In genomic region chr17:25809606-25810340, GRCm38 (mm10) we compare ENCODE assay signal across 8 mouse cellular contexts. TPM values are rescaled to one million over a fixed set of nuclear protein-coding genes. Genes with fewer than 3 reads are reported as not detected.
A peak's percentile ranks its signal among the peaks of the same experiment; 100 is the strongest.
DNase-seq lines count a peak whose midpoint lies in the region; ATAC-seq and TF ChIP-seq lines count a peak whose summit lies in the region.

No protein-coding gene starts in this region.

- no peak for DNase-seq in kidney, adult 8-10 months
- peak; percentile 89 for DNase-seq in brain, adult 2 months (ENCODE audit: low read depth, low spot score)
- no peak for DNase-seq in embryonic facial prominence, embryonic 10.5 days (ENCODE audit: low spot score)
- no peak for DNase-seq in limb, embryonic 10.5 days (ENCODE audit: low spot score)
- DNase-seq in adipocyte (ENCODE audit: low spot score): no peak
- DNase-seq in c-Kit-positive CD71-positive TER-119-positive erythroid progenitor cells, embryonic 14.5 days (ENCODE audit: low spot score): no peak

- no peak for TF ChIP-seq CTCF in small intestine, adult 2 months (IDR thresholded peaks at IDR 0.05; ENCODE audit: extremely low read depth, insufficient read length, insufficient replicate concordance, low read depth, low read length)

- 7% methylated on average over 25 of the region's 25 CpGs for WGBS in kidney, embryonic 14.5 days
- WGBS in embryonic facial prominence, embryonic 10.5 days: 10% methylated on average over 25 of the region's 25 CpGs
- WGBS in limb, embryonic 10.5 days: 10% methylated on average over 25 of the region's 25 CpGs
- 11% methylated on average over 25 of the region's 25 CpGs for WGBS in small intestine, adult 2 months

- H3K36me3 ChIP-seq in kidney, embryonic 14.5 days (ENCODE audit: control insufficient read depth, insufficient read depth, low read length): no peaks in the 10 kb centered on the region
- no peaks in the 10 kb centered on the region for H3K36me3 ChIP-seq in embryonic facial prominence, embryonic 10.5 days (replicated peaks)
- no peaks in the 10 kb centered on the region for H3K36me3 ChIP-seq in limb, embryonic 10.5 days
- no peaks in the 10 kb centered on the region for H3K36me3 ChIP-seq in small intestine, adult 2 months (ENCODE audit: control insufficient read depth, insufficient read depth, low read length)

- no peak for TF ChIP-seq POLR2A in small intestine, adult 2 months (IDR thresholded peaks at IDR 0.05; ENCODE audit: low read depth, low read length)

- peak overlapping the region; percentile 99 for H3K4me2 ChIP-seq in kidney, embryonic 14.5 days (replicated peaks; ENCODE audit: low read depth, low read length)

- peak overlapping the region; percentile 63 for H3K9ac ChIP-seq in kidney, embryonic 14.5 days (ENCODE audit: low read depth, low read length)

- peaks cover 12% of the 10 kb centered on the region for H3K4me1 ChIP-seq in kidney, embryonic 14.5 days (ENCODE audit: control insufficient read depth, insufficient read depth, low read length)
- peaks cover 34% of the 10 kb centered on the region for H3K4me1 ChIP-seq in embryonic facial prominence, embryonic 10.5 days
- peaks cover 26% of the 10 kb centered on the region for H3K4me1 ChIP-seq in limb, embryonic 10.5 days
- peaks cover 3% of the 10 kb centered on the region for H3K4me1 ChIP-seq in small intestine, adult 2 months (ENCODE audit: control insufficient read depth, insufficient read depth, insufficient read length, low read length)

- no peaks in the 10 kb centered on the region for H3K9me3 ChIP-seq in kidney, embryonic 14.5 days (ENCODE audit: control insufficient read depth, low read length)
- no peaks in the 10 kb centered on the region for H3K9me3 ChIP-seq in embryonic facial prominence, embryonic 10.5 days
- no peaks in the 10 kb centered on the region for H3K9me3 ChIP-seq in limb, embryonic 10.5 days (replicated peaks)

- peaks cover 27% of the 10 kb centered on the region for H3K27me3 ChIP-seq in kidney, embryonic 14.5 days (ENCODE audit: control insufficient read depth, insufficient read depth, low read length)
- peaks cover 70% of the 10 kb centered on the region for H3K27me3 ChIP-seq in embryonic facial prominence, embryonic 10.5 days (replicated peaks; ENCODE audit: low read depth, poor library complexity, severe bottlenecking)
- peaks cover 76% of the 10 kb centered on the region for H3K27me3 ChIP-seq in limb, embryonic 10.5 days (ENCODE audit: low read depth, poor library complexity, severe bottlenecking)
- H3K27me3 ChIP-seq in small intestine, adult 2 months (ENCODE audit: control insufficient read depth, insufficient read depth, low read length): peaks cover 16% of the 10 kb centered on the region

- no peak overlapping the region for H3K27ac ChIP-seq in kidney, embryonic 14.5 days (ENCODE audit: low read depth, low read length)
- H3K27ac ChIP-seq in embryonic facial prominence, embryonic 10.5 days (replicated peaks): peak overlapping the region; percentile 86
- H3K27ac ChIP-seq in limb, embryonic 10.5 days: peak overlapping the region; percentile 70
- H3K27ac ChIP-seq in small intestine, adult 2 months (ENCODE audit: insufficient read depth, low read depth, low read length): no peak overlapping the region

- ATAC-seq in kidney, embryonic 14.5 days (ENCODE audit: low FRiP score, low TSS enrichment): peak; percentile 41; the same call in 1 of the 2 replicates

- H3K4me3 ChIP-seq in kidney, embryonic 14.5 days (ENCODE audit: low read length): peak overlapping the region; percentile 68
- peak overlapping the region; percentile 82 for H3K4me3 ChIP-seq in embryonic facial prominence, embryonic 10.5 days
- peak overlapping the region; percentile 77 for H3K4me3 ChIP-seq in limb, embryonic 10.5 days
- peak overlapping the region; percentile 59 for H3K4me3 ChIP-seq in small intestine, adult 2 months (ENCODE audit: low read depth, low read length)

RNA-seq across cellular contexts. Expression of gene Fbxl16, which starts 0.9 kb away (rescaled TPM):
- polyA plus RNA-seq in kidney, embryonic 14.5 days (2014; fragmentation: Nextera tagmentation; extraction: Ambion mirVana): 1.1 and 1.3 TPM in 2 replicates
- polyA plus RNA-seq in embryonic facial prominence, embryonic 10.5 days (2016; fragmentation: Nextera tagmentation; extraction: Ambion mirVana): 5.0 and 5.1 TPM in 2 replicates
- polyA plus RNA-seq in limb, embryonic 10.5 days (2016; fragmentation: Nextera tagmentation; extraction: Ambion mirVana): 1.0 and 1.5 TPM in 2 replicates
- 3.1 and 3.7 TPM in 2 replicates for polyA plus RNA-seq in small intestine, adult 2 months (2012; rRNA removed)

RNA-seq across cellular contexts. Expression of gene Metrn, which starts 12.8 kb away (rescaled TPM):
- polyA plus RNA-seq in kidney, embryonic 14.5 days (2014; fragmentation: Nextera tagmentation; extraction: Ambion mirVana): 8.2 and 28.6 TPM in 2 replicates
- 118 and 137 TPM in 2 replicates for polyA plus RNA-seq in embryonic facial prominence, embryonic 10.5 days (2016; fragmentation: Nextera tagmentation; extraction: Ambion mirVana)
- polyA plus RNA-seq in limb, embryonic 10.5 days (2016; fragmentation: Nextera tagmentation; extraction: Ambion mirVana): 87.5 and 112 TPM in 2 replicates
- 28.2 and 31.9 TPM in 2 replicates for polyA plus RNA-seq in small intestine, adult 2 months (2012; rRNA removed)

RNA-seq across cellular contexts. Expression of gene Wdr24, which starts 13.7 kb away (rescaled TPM):
- polyA plus RNA-seq in kidney, embryonic 14.5 days (2014; fragmentation: Nextera tagmentation; extraction: Ambion mirVana): 21.4 and 32.0 TPM in 2 replicates
- polyA plus RNA-seq in embryonic facial prominence, embryonic 10.5 days (2016; fragmentation: Nextera tagmentation; extraction: Ambion mirVana): 31.0 and 31.4 TPM in 2 replicates
- 31.6 and 32.0 TPM in 2 replicates for polyA plus RNA-seq in limb, embryonic 10.5 days (2016; fragmentation: Nextera tagmentation; extraction: Ambion mirVana)
- polyA plus RNA-seq in small intestine, adult 2 months (2012; rRNA removed): 18.2 and 40.0 TPM in 2 replicates

RNA-seq across cellular contexts. Expression of gene AC134908.4, which starts 14.3 kb away (rescaled TPM):
- not detected in 2 replicates for polyA plus RNA-seq in kidney, embryonic 14.5 days (2014; fragmentation: Nextera tagmentation; extraction: Ambion mirVana)
- polyA plus RNA-seq in embryonic facial prominence, embryonic 10.5 days (2016; fragmentation: Nextera tagmentation; extraction: Ambion mirVana): 0.95 and 1.0 TPM in 2 replicates
- polyA plus RNA-seq in limb, embryonic 10.5 days (2016; fragmentation: Nextera tagmentation; extraction: Ambion mirVana): 0.76 TPM in 1 of 2 replicates, not detected in the other
- polyA plus RNA-seq in small intestine, adult 2 months (2012; rRNA removed): 0.48 TPM in 1 of 2 replicates, not detected in the other

RNA-seq across cellular contexts. Expression of gene Fam173a, which starts 17.1 kb away (rescaled TPM):
- 90.2 and 111 TPM in 2 replicates for polyA plus RNA-seq in kidney, embryonic 14.5 days (2014; fragmentation: Nextera tagmentation; extraction: Ambion mirVana)
- polyA plus RNA-seq in embryonic facial prominence, embryonic 10.5 days (2016; fragmentation: Nextera tagmentation; extraction: Ambion mirVana): 62.3 and 67.8 TPM in 2 replicates
- polyA plus RNA-seq in limb, embryonic 10.5 days (2016; fragmentation: Nextera tagmentation; extraction: Ambion mirVana): 55.6 and 63.3 TPM in 2 replicates
- polyA plus RNA-seq in small intestine, adult 2 months (2012; rRNA removed): 70.7 and 135 TPM in 2 replicates

Comparison
In these comparisons a context has a peak if more than half of its experiments do, and no peak if none do; other contexts are left out.
1. H3K27ac ChIP-seq: peak in embryonic facial prominence, embryonic 10.5 days (single experiment) and limb, embryonic 10.5 days (single experiment); none in kidney, embryonic 14.5 days (single experiment) and small intestine, adult 2 months (single experiment).
2. Peak in every context shown above with its lines, with median percentiles within 50 percentile points of each other: H3K4me3 ChIP-seq.